Mouse (Mus musculus): ENCODE data around the gene P2rx7. TPM values are rescaled to one million over a fixed set of nuclear protein-coding genes. Genes with fewer than 3 reads are reported as not detected.

The P2rx7 gene
- polyA plus RNA-seq, 1 experiment: not detected

- TF ChIP-seq CTCF (IDR thresholded peaks at IDR 0.05; ENCODE audit: insufficient read depth, low read depth, low read length) (no peak), POLR2A (IDR thresholded peaks at IDR 0.05; ENCODE audit: insufficient read depth, low read depth, low read length) (no peak)
- Histone ChIP-seq H3K4me1 (ENCODE audit: control insufficient read depth, insufficient read depth, low read length) (no peaks in the 10 kb centered on the region), H3K27ac (ENCODE audit: insufficient read depth, low read depth, low read length) (no peak overlapping the region), H3K4me3 (ENCODE audit: insufficient read depth, low read depth, low read length) (no peak overlapping the region)
- WGBS: 90% methylated on average over 5 of the region's 5 CpGs
Observed at GRCm38 (mm10) chr5:122672298-122672697, 28.6 kb downstream of the P2rx7 start.

- 95% methylated on average over 8 of the region's 8 CpGs for WGBS
Observed at GRCm38 (mm10) chr5:122676002-122676401, 32.3 kb downstream of the P2rx7 start.

GRCm38 (mm10) chr5:122677983-122678382 lies 34.3 kb downstream of the P2rx7 start:
- TF ChIP-seq POLR2A (IDR thresholded peaks at IDR 0.05; ENCODE audit: insufficient read depth, low read depth, low read length) (no peak), CTCF (IDR thresholded peaks at IDR 0.05; ENCODE audit: insufficient read depth, low read depth, low read length) (no peak)
- Histone ChIP-seq H3K27ac (ENCODE audit: insufficient read depth, low read depth, low read length) (no peak overlapping the region), H3K4me3 (ENCODE audit: insufficient read depth, low read depth, low read length) (no peak overlapping the region), H3K4me1 (ENCODE audit: control insufficient read depth, insufficient read depth, low read length) (no peaks in the 10 kb centered on the region)
- WGBS: 93% methylated on average over 9 of the region's 9 CpGs

More at GRCm38 (mm10) chr5:122676002-122676401, 32.3 kb downstream of the P2rx7 start:
- no peak for TF ChIP-seq CTCF (IDR thresholded peaks at IDR 0.05; ENCODE audit: insufficient read depth, low read depth, low read length)
- no peak for TF ChIP-seq POLR2A (IDR thresholded peaks at IDR 0.05; ENCODE audit: insufficient read depth, low read depth, low read length)
- Histone ChIP-seq H3K4me3 (ENCODE audit: insufficient read depth, low read depth, low read length) (no peak overlapping the region), H3K27ac (ENCODE audit: insufficient read depth, low read depth, low read length) (no peak overlapping the region), H3K4me1 (ENCODE audit: control insufficient read depth, insufficient read depth, low read length) (no peaks in the 10 kb centered on the region)

GRCm38 (mm10) chr5:122679881-122680280 lies 36.2 kb downstream of the P2rx7 start:
- no peak overlapping the region for H3K27ac ChIP-seq (ENCODE audit: insufficient read depth, low read depth, low read length)
- no peak overlapping the region for H3K4me3 ChIP-seq (ENCODE audit: insufficient read depth, low read depth, low read length)
- TF ChIP-seq CTCF (IDR thresholded peaks at IDR 0.05; ENCODE audit: insufficient read depth, low read depth, low read length): no peak
- no peak for TF ChIP-seq POLR2A (IDR thresholded peaks at IDR 0.05; ENCODE audit: insufficient read depth, low read depth, low read length)
- H3K4me1 ChIP-seq (ENCODE audit: control insufficient read depth, insufficient read depth, low read length): no peaks in the 10 kb centered on the region
- WGBS: 91% methylated on average over 8 of the region's 8 CpGs

- WGBS: 88% methylated on average over 12 of the region's 12 CpGs
- H3K27ac ChIP-seq (ENCODE audit: insufficient read depth, low read depth, low read length): no peak overlapping the region
- no peak for TF ChIP-seq CTCF (IDR thresholded peaks at IDR 0.05; ENCODE audit: insufficient read depth, low read depth, low read length)
- TF ChIP-seq POLR2A (IDR thresholded peaks at IDR 0.05; ENCODE audit: insufficient read depth, low read depth, low read length): no peak
- no peaks in the 10 kb centered on the region for H3K4me1 ChIP-seq (ENCODE audit: control insufficient read depth, insufficient read depth, low read length)
- H3K4me3 ChIP-seq (ENCODE audit: insufficient read depth, low read depth, low read length): no peak overlapping the region
Observed at GRCm38 (mm10) chr5:122681276-122681675, 37.6 kb downstream of the P2rx7 start.

- Histone ChIP-seq H3K4me3 (ENCODE audit: insufficient read depth, low read depth, low read length) (no peak overlapping the region), H3K4me1 (ENCODE audit: control insufficient read depth, insufficient read depth, low read length) (no peaks in the 10 kb centered on the region), H3K27ac (ENCODE audit: insufficient read depth, low read depth, low read length) (no peak overlapping the region)
- no peak for TF ChIP-seq POLR2A (IDR thresholded peaks at IDR 0.05; ENCODE audit: insufficient read depth, low read depth, low read length)
- TF ChIP-seq CTCF (IDR thresholded peaks at IDR 0.05; ENCODE audit: insufficient read depth, low read depth, low read length): no peak
- WGBS: 85% methylated on average over 10 of the region's 10 CpGs
Observed at GRCm38 (mm10) chr5:122683926-122684325, 40.2 kb downstream of the P2rx7 start.

GRCm38 (mm10) chr5:122687391-122687790 lies 43.7 kb downstream of the P2rx7 start:
- WGBS: 77% methylated on average over 4 of the region's 4 CpGs
- H3K4me3 ChIP-seq (ENCODE audit: insufficient read depth, low read depth, low read length): no peak overlapping the region
- no peaks in the 10 kb centered on the region for H3K4me1 ChIP-seq (ENCODE audit: control insufficient read depth, insufficient read depth, low read length)
- no peak overlapping the region for H3K27ac ChIP-seq (ENCODE audit: insufficient read depth, low read depth, low read length)
- TF ChIP-seq POLR2A (IDR thresholded peaks at IDR 0.05; ENCODE audit: insufficient read depth, low read depth, low read length) (no peak), CTCF (IDR thresholded peaks at IDR 0.05; ENCODE audit: insufficient read depth, low read depth, low read length) (no peak)

GRCm38 (mm10) chr5:122689153-122689552 lies 45.4 kb downstream of the P2rx7 start:
- TF ChIP-seq POLR2A (IDR thresholded peaks at IDR 0.05; ENCODE audit: insufficient read depth, low read depth, low read length) (no peak), CTCF (IDR thresholded peaks at IDR 0.05; ENCODE audit: insufficient read depth, low read depth, low read length) (no peak)
- Histone ChIP-seq H3K4me1 (ENCODE audit: control insufficient read depth, insufficient read depth, low read length) (peaks cover 3% of the 10 kb centered on the region; the same call in 1 of the 2 replicates), H3K4me3 (ENCODE audit: insufficient read depth, low read depth, low read length) (no peak overlapping the region), H3K27ac (ENCODE audit: insufficient read depth, low read depth, low read length) (no peak overlapping the region)
- 92% methylated on average over 7 of the region's 7 CpGs for WGBS

GRCm38 (mm10) chr5:122690486-122690885 lies 46.8 kb downstream of the P2rx7 start:
- Histone ChIP-seq H3K27ac (ENCODE audit: insufficient read depth, low read depth, low read length) (no peak overlapping the region), H3K4me3 (ENCODE audit: insufficient read depth, low read depth, low read length) (no peak overlapping the region), H3K4me1 (ENCODE audit: control insufficient read depth, insufficient read depth, low read length) (peaks cover 3% of the 10 kb centered on the region; the same call in 1 of the 2 replicates)
- TF ChIP-seq POLR2A (IDR thresholded peaks at IDR 0.05; ENCODE audit: insufficient read depth, low read depth, low read length) (no peak), CTCF (IDR thresholded peaks at IDR 0.05; ENCODE audit: insufficient read depth, low read depth, low read length) (no peak)
- WGBS: 70% methylated on average over 6 of the region's 6 CpGs

Data from olfactory bulb, adult 2 months (tissue).